ENCODE assay signal across 28 mouse cellular contexts in the genomic region with DNA sequence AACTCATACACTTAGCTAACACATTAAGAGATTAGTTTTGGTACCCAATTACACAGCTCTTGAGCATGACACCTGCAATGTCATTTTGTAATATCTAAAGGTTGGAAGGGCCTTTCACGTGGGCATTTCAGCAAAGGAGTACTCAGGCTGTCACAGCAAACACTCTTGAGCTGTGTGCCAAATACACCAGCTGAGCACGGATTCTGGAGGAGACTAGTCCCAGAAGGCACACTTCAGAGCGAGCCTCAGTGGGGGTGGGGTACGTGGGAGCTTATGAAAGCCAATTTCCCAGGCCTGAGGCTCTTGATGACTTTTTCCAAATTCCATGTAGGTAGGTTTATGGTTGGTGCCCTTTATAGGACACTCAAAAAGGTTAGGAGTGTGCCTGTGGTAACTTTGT.
A peak's percentile ranks its signal among the peaks of the same experiment; 100 is the strongest.
DNase-seq lines count a peak whose midpoint lies in the region; ATAC-seq and TF ChIP-seq lines count a peak whose summit lies in the region.
"Had no signal": no experiment of that assay in that cellular context is flagged by ENCODE, and none has a peak within 500 bp of the region (broad histone marks: within the 10 kb centered on the region; RNA-seq: fewer than 3 reads in every experiment).

No protein-coding gene starts in this region.

- no peak for ATAC-seq in megakaryocyte progenitor cell, adult 5-6 weeks (replicated peaks; ENCODE audit: poor library complexity)
- no peak for ATAC-seq in hindbrain, postnatal 0 days
- ATAC-seq: forebrain, embryonic 15.5 days; midbrain, embryonic 16.5 days had no signal

- no peak for TF ChIP-seq CTCF in hindbrain, postnatal 0 days (IDR thresholded peaks at IDR 0.05; ENCODE audit: low read depth)

- no peaks in the 10 kb centered on the region for H3K36me3 ChIP-seq in hindbrain, postnatal 0 days (ENCODE audit: insufficient read depth, low read length)
- H3K36me3 ChIP-seq: forebrain, embryonic 15.5 days; heart, embryonic 13.5 days; limb, embryonic 10.5 days; liver, embryonic 15.5 days; midbrain, embryonic 10.5 days; neural tube, embryonic 13.5 days had no signal

- H3K4me2 ChIP-seq in hindbrain, postnatal 0 days (ENCODE audit: low read depth, low read length), result no peak overlapping the region
- H3K4me2 ChIP-seq: forebrain, embryonic 15.5 days; heart, embryonic 13.5 days; liver, embryonic 15.5 days; neural tube, embryonic 13.5 days had no signal

- H3K27me3 ChIP-seq in hindbrain, postnatal 0 days (ENCODE audit: insufficient read depth, low read length), result peaks cover 6% of the 10 kb centered on the region; the same call in 1 of the 2 replicates
- H3K27me3 ChIP-seq: forebrain, embryonic 15.5 days; liver, embryonic 15.5 days had no signal

- H3K4me1 ChIP-seq in hindbrain, postnatal 0 days (ENCODE audit: insufficient read depth, low read length), result 0 out of 2 replicates have a peak, but pooled peaks cover 3% of the 10 kb centered on the region
- H3K4me1 ChIP-seq: limb, embryonic 10.5 days; liver, embryonic 15.5 days; midbrain, embryonic 10.5 days had no signal

- peak; percentile 8 to 17 for DNase-seq in layer of hippocampus, adult 8-10 months (ENCODE audit: low spot score in 2 of 2)
- no peak for DNase-seq in layer of hippocampus, postnatal 25 days (ENCODE audit: extremely low spot score in 1 of 2, low spot score in 1 of 2)
- DNase-seq in right cerebral cortex, postnatal 10 days (ENCODE audit: low spot score in 2 of 2), result peak; percentile 39 to 47
- no peak for DNase-seq in right cerebral cortex, postnatal 4 days
- peak; percentile 20 for DNase-seq in lung, postnatal 14 days
- no peak for DNase-seq in hindbrain, postnatal 0 days (ENCODE audit: low spot score)
- DNase-seq: adrenal gland, adult 8-10 months; cerebellum, adult 2 months; cerebellum, postnatal 36 days; embryo, embryonic 11 days; gastrocnemius, postnatal 36 days; heart, adult 2 months; heart, postnatal 14 days; kidney, adult 18-20 months; kidney, postnatal 10 days; liver; thymus, postnatal 25 days had no signal

- no peak overlapping the region for H3K27ac ChIP-seq in hindbrain, postnatal 0 days
- H3K27ac ChIP-seq: forebrain, embryonic 15.5 days; heart, adult 2 months; heart, embryonic 13.5 days; layer of hippocampus, adult 2 months; limb, embryonic 10.5 days; liver, embryonic 15.5 days; macrophage; midbrain, embryonic 10.5 days; neural tube, embryonic 13.5 days had no signal

- no peak overlapping the region for H3K4me3 ChIP-seq in hindbrain, postnatal 0 days (ENCODE audit: low read length)
- H3K4me3 ChIP-seq: forebrain, embryonic 15.5 days; heart, adult 2 months; heart, embryonic 13.5 days; layer of hippocampus, adult 2 months; limb, embryonic 10.5 days; liver, embryonic 15.5 days; midbrain, embryonic 10.5 days; myocyte; neural tube, embryonic 13.5 days had no signal

- 47% methylated on average over 4 of the region's 4 CpGs for WGBS in hindbrain, postnatal 0 days

- no peaks in the 10 kb centered on the region for H3K9me3 ChIP-seq in hindbrain, postnatal 0 days (ENCODE audit: low read length)
- H3K9me3 ChIP-seq: forebrain, embryonic 15.5 days; heart, embryonic 13.5 days; limb, embryonic 10.5 days; liver, embryonic 15.5 days; midbrain, embryonic 10.5 days; neural tube, embryonic 13.5 days had no signal

- no peak overlapping the region for H3K9ac ChIP-seq in hindbrain, postnatal 0 days (replicated peaks; ENCODE audit: low read length)
- H3K9ac ChIP-seq: forebrain, embryonic 15.5 days; heart, embryonic 13.5 days; liver, embryonic 15.5 days; neural tube, embryonic 13.5 days had no signal

Comparison
In these comparisons a context has a peak if more than half of its experiments do, and no peak if none do; other contexts are left out.
1. DNase-seq: peak in layer of hippocampus, adult 8-10 months (2 of 2), right cerebral cortex, postnatal 10 days (2 of 2) and lung, postnatal 14 days (single experiment); none in layer of hippocampus, postnatal 25 days (0 of 2), right cerebral cortex, postnatal 4 days (single experiment) and hindbrain, postnatal 0 days (single experiment).